Mouse (Mus musculus) inflammation-experienced regulatory T-cells (primary cell): ENCODE results near the gene Amy1. TPM values are rescaled to one million over a fixed set of nuclear protein-coding genes. Genes with fewer than 3 reads are reported as not detected.

Experiments
- polyA plus RNA-seq, 2 experiments: library from polyadenylated mRNA; unstranded; fragments of 100-300 nt; shearing (Covaris generic); gene quantifications; one replicate each; pipeline ENCODE4 v1.2.1; 2017

Amy1 gene
- polyA plus RNA-seq: 1,000 to 10,000 TPM in 1 of 2 experiments, 1 to 10 TPM in 1; 3.5 to 3,618 TPM

DNA sequence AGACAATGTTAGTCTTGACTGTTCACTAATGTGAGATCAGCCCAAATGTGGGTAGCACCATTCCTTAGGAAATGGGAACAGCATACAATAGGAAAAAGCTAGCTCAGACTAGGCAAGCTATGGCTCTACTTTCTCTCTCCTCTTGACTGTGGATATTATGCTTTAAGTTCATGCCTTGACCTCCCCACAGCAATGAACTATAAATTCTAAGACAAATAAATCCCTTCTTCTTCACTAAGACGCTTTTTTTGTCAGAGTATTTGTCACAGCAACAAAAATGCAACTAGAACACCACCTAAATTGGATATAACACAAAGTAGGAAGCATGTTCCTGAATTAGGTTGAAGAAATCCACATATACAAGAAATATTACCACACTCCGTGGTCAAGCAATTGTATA is at the start of gene Amy1:
Gene Amy1, minus strand, starts transcription at position 101 of the 400 bp plus-strand sequence.

DNA sequence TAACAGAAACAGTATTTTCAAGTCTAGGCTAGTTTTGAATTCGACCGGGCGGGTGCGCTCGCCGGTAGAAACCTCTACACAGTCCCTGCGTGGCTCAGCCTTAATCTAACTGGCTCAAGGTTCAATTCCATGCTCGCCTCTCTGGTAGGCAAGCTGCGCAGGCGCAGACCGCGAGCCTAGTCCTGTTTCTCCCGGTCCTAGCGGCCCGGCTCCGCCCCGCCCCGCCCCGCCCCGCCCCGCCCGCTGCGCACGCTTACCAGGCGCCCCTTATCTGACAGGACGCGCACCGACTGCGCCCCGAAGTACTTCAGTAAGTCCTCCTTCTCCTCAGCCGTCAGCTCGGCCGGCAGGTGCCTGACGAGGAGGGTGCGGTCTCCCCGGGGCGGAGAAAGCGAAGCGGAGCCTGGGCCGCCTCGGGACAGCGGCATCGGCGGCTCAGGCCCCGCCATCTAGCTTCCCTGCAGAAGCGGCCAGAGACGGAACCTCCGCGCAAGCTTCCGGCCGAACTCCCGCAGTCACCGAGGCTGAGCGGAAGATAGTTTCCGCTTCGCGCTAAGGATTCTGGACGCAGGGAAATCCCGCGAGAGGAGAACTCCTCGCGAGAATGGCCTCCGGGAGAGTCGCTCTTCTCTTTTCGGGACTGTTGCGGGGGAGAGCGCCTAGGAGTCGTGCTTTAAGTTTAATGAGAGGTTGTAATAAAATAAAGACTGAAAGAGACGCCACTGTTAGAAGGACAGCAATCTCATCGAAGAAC is 23.3 kb upstream of the Amy1 start, which contains the start of gene Rnpc3:
Gene Rnpc3, minus strand, starts transcription at position 544 of the 754 bp plus-strand sequence.

DNA sequence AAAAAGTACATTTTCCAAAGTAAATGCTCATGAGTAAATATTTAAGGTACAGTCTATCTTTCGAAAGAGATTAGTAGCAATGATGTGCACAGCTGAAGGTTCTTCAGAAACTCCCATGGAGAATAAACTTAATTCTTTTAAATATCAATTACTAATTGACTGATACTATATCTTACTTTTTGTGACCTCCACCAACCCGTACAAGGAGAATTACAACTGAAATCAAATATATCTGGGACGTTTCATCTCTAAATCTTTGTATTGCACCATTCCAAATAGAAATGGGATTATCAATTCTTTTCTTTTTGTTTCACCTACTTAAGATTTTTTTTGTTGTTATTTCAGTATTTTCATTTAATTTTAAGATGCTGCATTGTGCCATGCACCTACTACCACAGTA is 74.2 kb downstream of the Amy1 start, which contains the start of gene Amy2a1:
Gene Amy2a1, minus strand, starts transcription at position 101 of the 400 bp plus-strand sequence.

Other genes starting within 250 kb of the Amy1 start
- gene Amy2a1, start 74.3 kb downstream of the Amy1 start, polyA plus RNA-seq: under 1 TPM in 1 of 2 experiments, not detected in 1; 0.60 TPM
- 10 to 100 TPM; 37.7 to 54.7 TPM for gene Rnpc3, start 23.4 kb upstream of the Amy1 start, polyA plus RNA-seq